Mouse (Mus musculus): ENCODE results near the gene Evi5.

DNA sequence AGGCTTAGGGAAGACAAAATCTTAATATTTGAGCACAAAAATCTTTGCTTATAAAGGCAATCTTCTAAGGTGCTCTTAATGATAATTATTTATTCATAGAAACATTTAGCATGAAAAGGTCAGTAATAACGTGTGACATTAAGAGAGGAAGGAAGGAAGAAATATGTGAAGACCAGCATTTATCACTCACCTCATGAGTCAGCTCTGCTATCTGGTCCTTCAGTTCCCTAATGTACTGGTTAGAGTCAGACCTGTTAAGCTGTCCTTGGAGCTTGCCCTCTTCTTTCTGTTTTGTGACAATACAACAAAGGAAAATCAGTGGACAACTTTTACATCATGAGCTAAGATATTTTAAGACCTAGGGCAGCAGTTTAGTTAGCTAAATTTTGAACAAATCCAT lies 110.4 kb downstream of the Evi5 start:
- TF ChIP-seq CTCF (IDR thresholded peaks at IDR 0.05 in 2 of 3, conservative IDR thresholded peaks at IDR 0.05 in 1 of 3; ENCODE audit: control insufficient read depth in 1 of 3, insufficient read depth in 1 of 3, low read depth in 2 of 3, low read length in 3 of 3, poor library complexity in 1 of 3, severe bottlenecking in 1 of 3) (no peak), TCF12 (IDR thresholded peaks at IDR 0.05; ENCODE audit: low read depth, low read length) (no peak)

Measured in MEL (cell line).